Mouse (Mus musculus) fat pad, adult 2 months (tissue): ENCODE measurements around the gene Cdh6.

ENCODE experiments used
- DNase-seq: peaks from one replicate; pipeline ENCODE4 v3.0.0-alpha.2; 2011; ENCODE audit warnings: low read depth, low spot score; ENCODE audit errors: extremely low read depth

The Cdh6 gene

GRCm38 (mm10) chr15:13067429-13068212 is 105.9 kb downstream of the Cdh6 start:
- no peak for DNase-seq

GRCm38 (mm10) chr15:13066765-13067164 is 106.7 kb downstream of the Cdh6 start:
- DNase-seq: no peak

- no peak for DNase-seq
These were observed 109.8 kb downstream of the Cdh6 start for GRCm38 (mm10) chr15:13063633-13064032.

- no peak for DNase-seq
These were observed 115.7 kb downstream of the Cdh6 start for GRCm38 (mm10) chr15:13057728-13058127.

GRCm38 (mm10) chr15:13057302-13057701 is 116.2 kb downstream of the Cdh6 start:
- no peak for DNase-seq

GRCm38 (mm10) chr15:13047910-13048309 is 125.6 kb downstream of the Cdh6 start:
- DNase-seq: no peak

- no peak for DNase-seq
These were observed 139.0 kb downstream of the Cdh6 start for GRCm38 (mm10) chr15:13034436-13034835.

GRCm38 (mm10) chr15:13030641-13031040 is 142.8 kb downstream of the Cdh6 start:
- no peak for DNase-seq

GRCm38 (mm10) chr15:13027513-13027912 is 146.0 kb downstream of the Cdh6 start:
- no peak for DNase-seq

- DNase-seq: no peak
These were observed 156.6 kb downstream of the Cdh6 start for GRCm38 (mm10) chr15:13016756-13017357.

GRCm38 (mm10) chr15:13008803-13009202 is 164.7 kb downstream of the Cdh6 start:
- DNase-seq: no peak

GRCm38 (mm10) chr15:13005934-13006333 is 167.5 kb downstream of the Cdh6 start:
- no peak for DNase-seq

GRCm38 (mm10) chr15:13001549-13001948 is 171.9 kb downstream of the Cdh6 start:
- no peak for DNase-seq

GRCm38 (mm10) chr15:12994563-12995359 is 178.7 kb downstream of the Cdh6 start:
- no peak for DNase-seq
